Mouse (Mus musculus) central nervous system, embryonic 11.5 days (tissue): ENCODE results near the gene Olfr1030. TPM values are rescaled to one million over a fixed set of nuclear protein-coding genes. Genes with fewer than 3 reads are reported as not detected.

Source experiments
- polyA plus RNA-seq: library from polyadenylated mRNA; depleted of rRNA; stranded (reverse); fragments of >200 nt; gene quantifications from 2 replicates; pipeline ENCODE4 v1.2.3, GENCODE M21; 2012; rRNA removed

The Olfr1030 gene
- polyA plus RNA-seq = not detected in 2 replicates

DNA sequence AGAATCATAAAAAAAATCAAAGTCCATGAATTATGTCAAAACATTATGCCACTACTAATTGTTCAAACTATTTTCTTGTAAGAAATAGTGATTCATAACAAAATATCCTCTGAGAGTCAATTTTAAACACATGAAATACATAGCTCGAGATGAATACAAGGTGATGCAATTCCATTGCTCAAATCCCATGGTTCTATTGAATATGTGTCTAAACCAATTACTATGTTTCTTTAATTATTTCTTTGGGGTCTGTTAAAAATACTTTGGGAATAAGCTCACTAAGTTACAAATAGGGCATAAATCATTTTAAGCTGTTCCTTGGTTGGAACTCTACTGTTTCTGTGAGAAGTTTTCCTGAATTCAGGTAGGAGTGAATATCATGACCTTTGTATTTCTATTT, at the start of gene Olfr1030:
Olfr1030 (plus strand) TSS at position 301 of the 400 bp plus-strand sequence.

DNA sequence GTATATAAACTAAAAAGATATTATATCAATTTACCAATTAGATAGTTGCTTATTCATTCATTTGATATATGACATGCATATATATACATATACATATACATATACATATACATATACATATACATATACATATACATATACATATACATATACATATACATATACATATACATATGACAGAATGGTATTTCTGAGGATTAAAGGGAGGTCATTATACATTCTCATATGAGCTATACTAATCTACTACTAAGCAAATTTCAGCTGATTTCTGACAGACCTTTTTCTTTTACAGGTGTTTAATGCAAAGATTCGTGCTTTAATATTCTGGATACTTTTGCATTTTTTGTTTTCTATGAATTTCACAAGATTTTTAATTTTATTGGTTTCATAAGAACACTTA, 28.9 kb upstream of the Olfr1030 start, which contains the start of gene Olfr1028:
Olfr1028 (plus strand) TSS at position 301 of the 400 bp plus-strand sequence.

GRCm38 (mm10) chr2:85973595-85973994, 5.5 kb upstream of the Olfr1030 start, which contains the start of gene Olfr1029:
Gene Olfr1029, plus strand, starts transcription at chr2:85973895.

GRCm38 (mm10) chr2:85990004-85990403, 10.9 kb downstream of the Olfr1030 start, which contains the start of gene Olfr1031:
Gene Olfr1031, plus strand, starts transcription at chr2:85990304.

DNA sequence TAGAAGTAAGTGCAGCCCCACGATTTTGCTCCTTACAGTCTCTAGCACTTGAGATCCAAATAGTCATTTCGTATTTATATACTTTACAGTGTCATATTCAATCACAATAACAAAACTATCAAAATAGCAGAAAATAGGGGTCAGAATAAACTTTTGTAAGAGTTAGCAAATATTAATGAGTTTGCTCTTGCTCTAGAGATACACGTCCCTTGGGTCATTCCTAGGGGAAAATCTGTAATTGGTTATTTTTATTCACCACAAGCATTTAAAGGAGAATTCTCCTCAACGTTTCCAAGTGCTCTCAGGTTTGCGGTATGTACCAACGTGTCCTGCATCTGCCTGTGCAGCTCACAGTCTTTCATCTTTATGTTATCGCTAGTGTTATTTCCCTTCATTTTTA, 26.2 kb downstream of the Olfr1030 start, which contains the start of gene Olfr1032:
Olfr1032 (plus strand) TSS at position 301 of the 400 bp plus-strand sequence.

DNA sequence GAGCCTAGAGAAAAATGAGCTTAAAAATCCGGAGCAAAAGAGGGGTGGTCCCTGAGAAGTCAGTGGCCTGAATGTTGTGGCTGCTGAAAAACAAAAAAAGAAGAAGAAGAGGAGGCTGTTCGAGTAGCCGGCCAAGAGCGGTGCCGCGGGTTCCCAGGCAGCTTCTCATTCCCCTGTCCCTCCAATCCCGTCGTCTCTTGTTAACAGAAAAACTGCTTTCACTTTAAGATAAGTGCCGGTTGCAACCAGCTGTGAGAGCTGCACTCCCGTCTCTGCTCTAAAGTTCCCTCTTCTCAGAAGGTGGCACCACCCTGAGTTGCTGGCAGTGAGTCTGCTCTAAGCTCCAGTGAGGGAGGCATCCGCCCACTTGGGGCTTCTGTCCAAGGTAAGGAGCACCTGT, 41.3 kb downstream of the Olfr1030 start, which contains the start of gene Olfr1033:
Olfr1033 (plus strand) TSS at position 228 of the 400 bp plus-strand sequence.

Other genes starting within 250 kb of the Olfr1030 start
- not detected in 2 replicates for gene Olfr1012, start 216.5 kb upstream of the Olfr1030 start, polyA plus RNA-seq
- not detected in 2 replicates for gene Olfr1013, start 212.2 kb upstream of the Olfr1030 start, polyA plus RNA-seq
- gene Olfr1014, start 206.6 kb upstream of the Olfr1030 start, polyA plus RNA-seq = not detected in 2 replicates
- gene Olfr1015, start 197.3 kb upstream of the Olfr1030 start, polyA plus RNA-seq = not detected in 2 replicates
- not detected in 2 replicates for gene Olfr1016, start 176.7 kb upstream of the Olfr1030 start, polyA plus RNA-seq
- gene Olfr1018, start 160.8 kb upstream of the Olfr1030 start, polyA plus RNA-seq = not detected in 2 replicates
- gene Olfr1019, start 133.8 kb upstream of the Olfr1030 start, polyA plus RNA-seq = not detected in 2 replicates
- not detected in 2 replicates for gene Olfr1020, start 132.2 kb upstream of the Olfr1030 start, polyA plus RNA-seq
- not detected in 2 replicates for gene Olfr1022, start 110.7 kb upstream of the Olfr1030 start, polyA plus RNA-seq
- gene Olfr1023, start 93.6 kb upstream of the Olfr1030 start, polyA plus RNA-seq = not detected in 2 replicates
- not detected in 2 replicates for gene Olfr1024, start 74.2 kb upstream of the Olfr1030 start, polyA plus RNA-seq
- not detected in 2 replicates for gene Olfr1025-ps1, start 64.1 kb upstream of the Olfr1030 start, polyA plus RNA-seq
- not detected in 2 replicates for gene Olfr1026, start 57.7 kb upstream of the Olfr1030 start, polyA plus RNA-seq
- gene Olfr1028, start 28.8 kb upstream of the Olfr1030 start, polyA plus RNA-seq = not detected in 2 replicates
- gene Olfr1029, start 5.4 kb upstream of the Olfr1030 start, polyA plus RNA-seq = not detected in 2 replicates
- not detected in 2 replicates for gene Olfr1031, start 11.0 kb downstream of the Olfr1030 start, polyA plus RNA-seq
- not detected in 2 replicates for gene Olfr1032, start 26.3 kb downstream of the Olfr1030 start, polyA plus RNA-seq
- gene Olfr1033, start 41.4 kb downstream of the Olfr1030 start, polyA plus RNA-seq = 0.06 and 0.14 TPM in 2 replicates
- 0.05 TPM in 1 of 2 replicates, not detected in the other for gene Olfr1034, start 66.6 kb downstream of the Olfr1030 start, polyA plus RNA-seq
- gene Olfr1036, start 94.7 kb downstream of the Olfr1030 start, polyA plus RNA-seq = not detected in 2 replicates
- gene Olfr1037, start 108.1 kb downstream of the Olfr1030 start, polyA plus RNA-seq = not detected in 2 replicates
- gene Olfr1039, start 156.7 kb downstream of the Olfr1030 start, polyA plus RNA-seq = not detected in 2 replicates
- gene Olfr1040, start 167.5 kb downstream of the Olfr1030 start, polyA plus RNA-seq = not detected in 2 replicates
- gene Olfr1042, start 182.6 kb downstream of the Olfr1030 start, polyA plus RNA-seq = not detected in 2 replicates
- not detected in 2 replicates for gene Olfr1043, start 188.2 kb downstream of the Olfr1030 start, polyA plus RNA-seq
- gene Olfr1044, start 198.5 kb downstream of the Olfr1030 start, polyA plus RNA-seq = not detected in 2 replicates
- gene Olfr52, start 206.4 kb downstream of the Olfr1030 start, polyA plus RNA-seq = not detected in 2 replicates
- gene Olfr1045, start 223.7 kb downstream of the Olfr1030 start, polyA plus RNA-seq = not detected in 2 replicates
- gene Olfr1046, start 240.0 kb downstream of the Olfr1030 start, polyA plus RNA-seq = not detected in 2 replicates